Mouse (Mus musculus) adipocyte (in vitro differentiated cells): ENCODE measurements around the gene Abcd3.

ENCODE experiments used
- DNase-seq: peaks from one replicate; pipeline ENCODE4 v3.0.0-alpha.2; 2016; ENCODE audit warnings: low spot score

The Abcd3 gene

GRCm38 (mm10) chr3:121712222-121712621, 102.9 kb downstream of the Abcd3 start:
- DNase-seq, result no peak

GRCm38 (mm10) chr3:121710894-121711531, 104.1 kb downstream of the Abcd3 start:
- no peak for DNase-seq
